Mouse (Mus musculus) 3134 (cell line): ENCODE results near the gene Olfr1226.
"Not testable (repeated sequence)": the region's sequence is repeated elsewhere in the genome, so short reads cannot be mapped to it uniquely, and the experiment has no call there.

Experiments
- DNase-seq: peaks from one replicate; pipeline ENCODE4 v3.0.0-alpha.2; 2011; ENCODE audit warnings: low spot score; ENCODE audit not compliant: insufficient read length; ENCODE audit errors: extremely low read depth

The Olfr1226 gene

GRCm38 (mm10) chr2:89199948-89200347, at the start of gene Olfr1226:
Gene Olfr1226 (minus strand): TSS chr2:89200048.
- no peak for DNase-seq

GRCm38 (mm10) chr2:89196325-89196982, 3.4 kb downstream of the Olfr1226 start:
- no peak for DNase-seq

- DNase-seq, result no peak
These were observed 25.3 kb downstream of the Olfr1226 start, which contains the start of gene Olfr1225 for GRCm38 (mm10) chr2:89174569-89174968. Gene Olfr1225 (minus strand): TSS chr2:89174669.

DNA sequence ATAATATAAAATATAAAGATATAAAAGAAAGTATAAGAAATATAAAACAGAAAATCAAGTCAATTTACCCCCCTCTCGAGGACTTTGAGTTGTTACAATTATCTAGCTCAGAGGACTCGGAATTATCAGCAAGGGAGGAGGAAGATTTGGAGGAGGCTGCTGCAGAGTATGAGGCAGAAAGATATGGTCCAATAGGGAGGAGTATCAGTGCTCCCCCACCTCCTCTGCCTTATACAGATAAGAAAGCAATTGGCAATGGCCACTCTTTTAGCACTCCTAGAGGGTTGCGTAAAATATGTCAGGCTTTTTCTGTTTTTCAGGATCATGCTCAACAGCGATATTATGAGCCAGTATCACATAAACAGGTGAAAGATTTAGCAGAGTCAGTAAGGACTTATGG, 35.1 kb downstream of the Olfr1226 start:
- DNase-seq, result not testable (repeated sequence)

- not testable (repeated sequence) for DNase-seq
These were observed 35.9 kb downstream of the Olfr1226 start, which contains the start of gene Olfr1224-ps1 for GRCm38 (mm10) chr2:89163991-89164390. Gene Olfr1224-ps1 (minus strand): TSS chr2:89164091.

GRCm38 (mm10) chr2:89151460-89151859, 48.4 kb downstream of the Olfr1226 start, which contains the start of gene Olfr1223:
Gene Olfr1223 (minus strand): TSS chr2:89151560.
- DNase-seq, result no peak
